Mouse (Mus musculus) right cerebral cortex, postnatal 36 days (tissue): ENCODE data around the gene Cep57l1.
A peak's percentile ranks its signal among the peaks of the same experiment; 100 is the strongest.
"Not testable (repeated sequence)": the region's sequence is repeated elsewhere in the genome, so short reads cannot be mapped to it uniquely, and the experiment has no call there.

Experiments used
- DNase-seq, 2 experiments: peaks; one replicate each; pipeline ENCODE4 v3.0.0; 2022; ENCODE audit warnings: low spot score in 2 of 2, mixed read lengths in 1 of 2

The Cep57l1 gene

GRCm38 (mm10) chr10:41809771-41810563, at the start of gene Cep57l1, which contains the start of gene Sesn1:
TSS of gene Cep57l1 (minus strand) at chr10:41809871.
TSS of gene Sesn1 (plus strand) at chr10:41809935.
- peak; percentile 83 to 84 for DNase-seq

DNA sequence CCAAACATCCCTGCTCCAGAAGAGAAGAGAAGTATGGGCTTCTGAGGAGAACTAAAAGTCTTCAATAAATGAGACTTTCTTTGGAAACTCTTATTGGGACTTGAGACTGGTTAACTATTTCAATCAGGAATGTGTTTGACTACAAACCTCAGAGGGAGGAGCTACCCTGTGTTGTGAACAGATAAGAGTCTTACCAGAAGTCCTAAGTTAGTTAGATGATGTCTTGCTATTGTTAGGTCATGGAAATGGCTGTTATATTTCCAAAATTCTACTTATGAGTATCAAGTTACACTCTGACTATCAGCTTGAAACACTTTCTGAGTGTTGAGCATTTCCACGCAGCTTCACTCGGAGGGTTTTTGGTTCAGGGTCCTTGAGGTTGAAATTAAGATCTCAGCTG, 39.0 kb upstream of the Cep57l1 start:
- DNase-seq, result no peak

- no peak for DNase-seq
Measured at GRCm38 (mm10) chr10:41847737-41848136, 38.1 kb upstream of the Cep57l1 start.

GRCm38 (mm10) chr10:41838911-41839310, 29.2 kb upstream of the Cep57l1 start:
- no peak for DNase-seq

- no peak for DNase-seq
Measured at GRCm38 (mm10) chr10:41834131-41834530, 24.5 kb upstream of the Cep57l1 start.

- DNase-seq, result no peak
Measured at GRCm38 (mm10) chr10:41832191-41832590, 22.5 kb upstream of the Cep57l1 start.

GRCm38 (mm10) chr10:41830851-41831522, 21.3 kb upstream of the Cep57l1 start:
- DNase-seq, result peak; percentile 50 to 59

DNA sequence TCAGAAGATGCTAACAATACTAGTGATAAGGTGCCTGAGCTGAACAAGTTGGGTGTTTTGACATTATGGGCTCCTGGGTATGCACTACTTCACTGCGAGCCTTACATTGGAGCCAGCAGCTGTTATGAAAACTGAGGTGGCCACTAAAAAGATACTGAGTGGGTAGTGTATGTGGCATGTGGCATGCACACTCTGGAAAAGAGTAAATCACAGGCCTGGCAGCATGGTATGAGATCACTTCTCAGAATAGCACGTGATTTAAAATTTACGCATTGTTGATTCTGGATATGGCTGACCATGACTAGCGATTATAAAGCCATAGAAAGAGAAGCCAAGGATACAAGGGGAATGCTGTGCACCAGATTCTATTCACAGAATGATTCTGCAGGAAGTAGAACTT, 20.8 kb upstream of the Cep57l1 start:
- DNase-seq, result no peak

DNA sequence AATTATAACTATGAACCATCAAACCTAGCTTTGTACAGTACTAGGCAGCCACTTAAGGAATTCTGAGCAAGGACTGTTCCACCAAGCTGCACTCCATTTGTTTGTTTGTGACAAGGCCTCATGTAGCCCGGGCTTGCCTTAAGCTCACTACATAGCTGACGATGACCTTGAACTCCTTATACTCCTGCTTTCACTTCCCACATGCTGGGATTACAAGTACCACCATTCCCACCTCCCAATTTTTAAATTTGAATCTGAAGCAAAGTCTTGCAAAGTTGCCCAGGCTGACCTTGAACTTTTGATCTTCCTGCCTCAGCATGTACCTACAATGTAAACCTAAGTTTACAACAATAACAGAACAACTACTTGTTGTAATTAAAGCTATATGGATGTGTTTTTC, 20.3 kb upstream of the Cep57l1 start:
- no peak for DNase-seq

DNA sequence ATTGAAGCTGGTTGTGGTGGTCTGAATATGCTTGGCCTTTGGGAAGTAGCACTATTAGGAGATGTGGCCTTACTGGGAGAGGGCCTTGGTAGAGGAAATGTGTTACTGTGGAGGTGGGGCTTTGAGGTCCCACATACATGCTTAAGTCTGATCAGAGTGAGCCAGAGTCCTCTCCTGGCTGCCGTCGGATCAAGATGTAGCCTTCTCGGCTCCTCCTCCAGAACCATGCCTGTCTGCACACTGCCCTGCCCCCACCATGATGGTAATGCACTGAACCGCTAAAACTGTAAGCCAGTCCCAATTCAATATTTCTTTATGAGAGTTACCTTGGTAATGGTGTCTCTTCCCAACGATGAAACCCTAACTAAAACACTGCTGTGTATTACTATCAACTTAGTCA, 19.5 kb upstream of the Cep57l1 start:
- DNase-seq, result no peak

DNA sequence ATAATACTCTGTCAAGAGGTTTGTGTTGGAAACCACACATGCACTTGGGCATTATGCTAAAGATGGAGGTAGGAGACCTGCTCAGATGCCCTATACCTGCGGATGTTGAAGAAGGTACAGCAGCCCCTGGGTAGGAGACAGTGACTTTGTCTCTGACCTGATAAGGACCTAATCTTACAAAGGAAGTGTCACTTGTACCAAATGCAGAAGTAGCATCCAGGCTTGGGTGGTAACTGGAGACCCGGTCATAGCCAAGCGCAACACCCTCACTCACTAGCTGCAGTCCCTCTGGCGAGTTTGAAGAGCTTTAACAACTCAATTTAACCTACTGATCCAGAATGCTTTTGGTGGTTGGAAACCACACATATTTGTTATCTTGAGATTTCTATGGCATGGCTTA, 18.1 kb upstream of the Cep57l1 start:
- DNase-seq, result no peak

- no peak for DNase-seq
Measured at GRCm38 (mm10) chr10:41826526-41827116, 16.9 kb upstream of the Cep57l1 start.

DNA sequence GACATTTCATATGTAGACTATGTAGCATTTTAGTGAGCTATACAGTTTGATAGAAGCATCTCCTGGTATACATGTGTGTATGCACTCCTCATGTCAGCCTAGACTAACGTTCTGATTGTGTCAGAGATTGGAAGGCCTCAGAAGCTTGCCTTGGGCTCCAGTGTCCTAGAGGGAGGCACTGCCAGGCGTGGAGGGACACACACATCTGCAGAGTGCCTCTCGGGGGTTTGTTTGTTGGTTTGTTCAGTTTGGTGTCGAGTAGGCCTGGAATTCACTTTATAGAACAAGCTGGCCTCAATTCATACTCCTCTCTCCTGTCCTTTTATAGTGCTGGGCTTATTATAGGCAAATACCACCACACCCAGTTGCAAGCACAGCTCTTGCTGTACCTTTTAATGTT, 16.3 kb upstream of the Cep57l1 start:
- DNase-seq, result no peak

DNA sequence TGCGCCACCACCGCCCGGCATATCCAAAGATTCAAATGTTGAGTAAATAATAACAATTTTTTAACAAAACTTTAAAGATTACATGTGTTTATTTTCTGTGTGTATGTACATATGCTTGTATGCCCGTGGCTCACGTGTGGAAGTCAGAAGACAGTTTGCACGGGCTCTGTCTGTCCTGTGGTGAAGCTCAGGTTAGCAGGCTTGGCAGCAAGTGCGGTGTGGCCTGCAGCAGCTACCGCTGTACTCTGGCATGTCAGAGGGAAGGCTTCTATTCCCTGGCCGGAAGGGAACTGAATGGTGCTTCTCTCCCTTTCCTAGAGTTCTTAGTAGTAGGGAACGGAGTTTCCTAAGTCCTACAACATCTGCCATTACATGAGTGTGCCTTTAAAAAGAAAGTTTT, 15.4 kb upstream of the Cep57l1 start:
- DNase-seq, result no peak

GRCm38 (mm10) chr10:41823916-41824315, 14.2 kb upstream of the Cep57l1 start:
- no peak for DNase-seq

DNA sequence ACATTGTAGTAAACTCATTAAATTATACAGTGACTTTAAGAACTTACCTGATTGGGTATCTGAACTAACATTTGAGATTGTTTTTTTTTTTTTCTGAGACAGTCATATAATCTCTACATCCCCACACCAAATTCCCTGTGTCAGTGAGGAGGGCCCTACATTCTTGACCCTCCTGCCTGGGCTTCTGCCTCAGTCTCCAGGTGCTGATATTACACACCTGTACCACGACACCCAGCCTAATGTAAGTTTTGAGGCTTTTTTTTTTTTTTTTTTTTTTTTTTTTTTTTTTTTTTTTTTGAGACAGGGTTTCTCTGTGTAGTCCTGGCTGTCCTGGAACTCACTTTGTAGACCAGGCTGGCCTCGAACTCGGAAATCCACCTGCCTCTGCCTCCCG, 13.6 kb upstream of the Cep57l1 start:
- not testable (repeated sequence) for DNase-seq

- DNase-seq, result peak in 1 of 2 experiments; percentile 60
Measured at GRCm38 (mm10) chr10:41822573-41823281, 13.1 kb upstream of the Cep57l1 start.

- no peak for DNase-seq
Measured at GRCm38 (mm10) chr10:41821171-41821570, 11.5 kb upstream of the Cep57l1 start.

- no peak for DNase-seq
Measured at GRCm38 (mm10) chr10:41820401-41820800, 10.7 kb upstream of the Cep57l1 start.

DNA sequence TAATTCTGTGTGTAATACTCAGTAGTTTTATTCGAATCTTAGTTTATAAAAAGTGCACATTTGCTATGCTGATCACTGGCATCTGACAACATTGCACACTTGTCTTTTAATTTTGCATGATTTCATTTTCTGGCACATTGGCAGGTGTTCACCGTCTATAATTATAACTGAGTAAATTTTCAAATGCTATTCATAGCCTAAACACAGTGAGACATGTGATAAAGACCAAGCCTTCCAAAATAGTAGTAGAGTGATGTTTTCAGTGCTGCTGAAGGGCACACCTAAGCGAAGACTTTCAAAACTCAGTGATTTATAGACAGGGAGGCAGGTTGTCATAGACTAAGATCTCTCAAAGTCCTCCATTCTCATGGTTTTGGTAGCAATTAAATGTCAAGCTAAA, 9.6 kb upstream of the Cep57l1 start:
- DNase-seq, result no peak

- not testable (repeated sequence) for DNase-seq
Measured at GRCm38 (mm10) chr10:41818733-41819070, 9.0 kb upstream of the Cep57l1 start.

GRCm38 (mm10) chr10:41818036-41818732, 8.5 kb upstream of the Cep57l1 start:
- no peak for DNase-seq
